Mouse (Mus musculus) gastrocnemius, adult 8-10 months (tissue): ENCODE results near the gene Tmem132c. TPM values are rescaled to one million over a fixed set of nuclear protein-coding genes. Genes with fewer than 3 reads are reported as not detected.
"Not testable (repeated sequence)": the region's sequence is repeated elsewhere in the genome, so short reads cannot be mapped to it uniquely, and the experiment has no call there.

Source experiments
- DNase-seq, 2 experiments: peaks; one replicate each; pipeline ENCODE4 v3.0.0; 2022; ENCODE audit warnings: low spot score in 2 of 2
- total RNA-seq, 4 experiments: library from RNA; stranded (reverse); gene quantifications; 2 replicates each; pipeline ENCODE4 v1.2.4; 2022

The Tmem132c gene
- total RNA-seq, 4 experiments from 2014 or later, result 0.10 to 0.22 (median 0.21) TPM; not detected in 1

DNA sequence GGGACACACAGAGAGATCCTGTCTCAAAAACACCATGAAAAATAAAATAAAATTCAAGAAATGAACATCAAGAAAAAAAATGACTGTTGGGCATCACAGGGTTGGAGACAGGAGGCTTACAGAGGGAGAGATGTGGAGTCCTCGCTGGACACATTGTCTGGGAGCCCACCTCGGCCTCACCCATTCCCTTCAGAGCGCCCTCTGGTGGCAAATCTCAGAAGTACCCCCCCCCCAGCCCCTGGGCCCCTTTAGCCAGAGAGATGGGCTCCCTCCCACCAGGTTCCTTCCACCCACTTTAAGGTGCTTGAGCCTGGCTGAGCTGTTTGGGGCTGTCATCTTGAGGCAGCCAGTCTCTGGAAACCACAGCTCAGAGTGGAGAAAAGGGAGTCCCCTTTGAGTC lies 99.5 kb downstream of the Tmem132c start:
- no peak for DNase-seq

DNA sequence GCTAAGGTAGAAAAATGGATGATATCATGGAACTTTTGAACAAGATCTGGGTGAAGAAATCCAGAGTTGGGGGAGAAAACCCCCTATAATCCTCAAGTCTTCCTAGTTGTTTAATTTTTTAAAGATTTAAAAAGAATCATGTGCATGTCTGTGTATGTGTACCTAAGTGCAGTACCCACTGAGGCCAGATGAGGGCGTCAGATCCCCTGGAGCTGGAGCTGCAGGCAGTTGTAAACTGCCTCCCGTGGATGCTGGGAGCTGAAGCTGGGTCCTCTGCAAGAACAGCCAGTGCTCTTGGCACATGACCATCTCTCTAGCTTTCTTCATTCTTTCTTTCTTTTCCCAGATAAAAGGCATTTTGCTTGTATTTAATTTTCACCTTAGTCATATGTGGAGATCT lies 103.1 kb downstream of the Tmem132c start:
- DNase-seq, result no peak

DNA sequence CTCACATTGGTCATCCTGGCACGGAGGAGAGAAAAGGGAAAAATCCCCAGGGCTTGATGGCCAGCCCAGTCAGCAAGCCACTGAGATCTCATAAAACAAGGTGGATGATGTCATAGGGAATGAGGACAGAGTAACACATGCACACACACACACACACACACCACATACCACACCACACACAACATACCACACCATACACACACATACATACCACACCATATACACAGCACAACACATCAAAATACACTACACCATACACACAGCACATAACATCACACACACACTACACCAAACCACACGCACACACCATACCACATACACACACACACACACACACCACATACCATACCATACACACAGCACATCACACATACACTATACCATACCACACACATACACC lies 104.8 kb downstream of the Tmem132c start:
- DNase-seq, result no peak

DNA sequence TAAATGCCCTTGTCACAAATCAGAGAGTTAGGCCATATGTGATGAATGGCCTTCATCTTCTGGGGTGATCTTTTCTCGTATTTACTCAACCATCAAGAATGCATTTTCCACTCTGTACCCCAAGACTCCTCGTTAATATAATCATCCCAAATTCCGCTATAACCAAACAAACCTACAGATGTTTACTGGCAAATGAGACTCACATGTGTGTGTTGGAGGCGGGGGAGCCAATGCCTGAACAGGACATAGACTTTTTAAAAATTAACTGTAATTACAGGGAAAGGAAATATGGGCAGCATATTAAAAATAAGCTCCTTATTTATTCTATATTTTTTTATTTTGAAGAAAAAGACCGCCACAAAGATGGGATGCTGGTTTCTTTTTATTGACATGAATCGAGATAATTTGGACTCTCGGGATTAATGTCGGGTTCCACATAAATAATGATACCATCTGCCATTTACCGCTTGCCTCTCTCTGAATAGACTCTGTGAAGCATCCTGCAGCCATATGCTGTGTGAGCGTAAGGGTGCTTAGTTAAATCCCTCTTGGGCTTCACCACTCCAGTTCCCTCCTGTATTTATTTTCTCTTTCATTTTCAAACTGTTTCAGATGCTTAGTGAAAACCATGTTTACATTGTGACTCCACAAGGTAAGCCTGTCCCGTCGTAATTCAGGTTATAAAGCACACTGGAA lies 105.6 kb downstream of the Tmem132c start:
- DNase-seq, result no peak

DNA sequence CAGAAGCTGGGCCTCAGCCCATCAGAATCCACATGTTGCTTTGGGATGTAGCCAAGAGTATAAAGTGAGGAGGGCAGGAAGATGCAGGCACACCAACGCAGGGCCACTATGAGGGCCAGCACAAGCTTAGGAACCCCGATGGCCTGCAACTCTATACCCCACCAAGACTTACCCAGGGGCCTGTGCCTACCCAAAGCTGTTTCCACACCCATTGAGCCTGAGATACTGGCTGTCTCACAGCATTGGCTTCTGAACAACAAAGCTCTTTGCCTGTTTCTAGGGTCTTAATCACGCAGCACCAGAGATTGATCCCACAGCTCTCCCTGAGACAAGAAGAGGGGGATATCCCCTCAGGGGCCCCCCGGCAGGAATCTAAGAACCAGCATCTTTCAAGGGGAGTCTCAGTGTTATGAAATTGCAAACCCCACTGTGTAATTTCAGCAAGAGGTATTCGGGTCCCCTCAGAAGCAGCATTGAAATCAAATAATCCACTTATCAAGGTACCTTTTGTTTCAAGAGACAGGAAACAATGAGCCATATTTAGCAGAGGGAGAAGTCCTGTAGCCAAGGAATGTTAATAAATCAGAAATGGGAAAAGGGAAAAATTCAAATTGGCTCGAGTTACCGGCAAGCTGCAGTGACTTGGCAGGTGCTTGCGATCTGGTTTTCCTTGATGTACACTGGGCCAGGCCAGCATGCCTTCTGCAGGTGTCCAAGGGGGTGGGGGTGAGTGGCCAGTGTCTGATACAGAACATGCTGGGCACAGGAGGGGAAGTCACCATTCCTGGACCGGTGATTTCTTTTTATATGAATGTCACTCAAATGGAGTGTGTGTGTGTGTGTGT lies 107.8 kb downstream of the Tmem132c start:
- no peak for DNase-seq

DNA sequence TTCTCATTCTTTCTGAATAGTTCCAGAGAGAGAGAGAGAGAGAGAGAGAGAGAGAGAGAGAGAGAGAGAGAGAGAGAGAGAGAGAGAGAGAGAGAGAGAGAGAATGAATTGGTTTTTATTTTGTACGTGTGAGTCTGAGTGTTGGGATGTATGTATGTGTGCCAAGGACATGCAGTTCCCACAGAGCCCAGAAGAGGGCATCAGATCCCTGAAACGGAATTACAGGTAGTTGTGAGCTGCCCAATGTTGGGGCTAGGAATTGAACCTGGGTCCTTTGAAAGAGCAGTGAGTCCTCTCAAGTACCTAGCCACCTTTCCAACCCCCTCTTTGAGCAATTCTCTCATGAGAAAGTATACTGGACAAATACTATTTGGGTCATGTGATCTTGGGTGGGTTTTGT lies 111.4 kb downstream of the Tmem132c start:
- no peak for DNase-seq

DNA sequence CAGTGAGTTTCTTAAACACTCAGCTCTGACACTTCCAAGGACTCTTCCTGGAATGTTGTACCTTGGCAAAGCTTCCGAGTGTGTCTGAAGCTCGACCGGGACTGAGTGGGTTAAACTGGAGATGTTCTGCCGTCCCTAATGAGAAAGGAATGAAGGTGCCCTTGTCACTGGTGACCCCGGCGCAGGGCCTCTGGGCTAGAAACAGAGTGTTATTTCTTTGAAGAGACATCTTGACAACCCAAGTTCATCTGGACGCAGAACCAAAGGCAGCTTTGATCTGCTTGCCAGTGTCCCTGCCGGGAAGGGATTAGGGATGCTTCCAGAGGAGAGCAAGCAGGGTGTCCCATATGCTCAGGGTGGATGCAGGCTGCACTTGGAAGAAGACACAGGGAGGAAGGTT lies 114.2 kb downstream of the Tmem132c start:
- no peak for DNase-seq

DNA sequence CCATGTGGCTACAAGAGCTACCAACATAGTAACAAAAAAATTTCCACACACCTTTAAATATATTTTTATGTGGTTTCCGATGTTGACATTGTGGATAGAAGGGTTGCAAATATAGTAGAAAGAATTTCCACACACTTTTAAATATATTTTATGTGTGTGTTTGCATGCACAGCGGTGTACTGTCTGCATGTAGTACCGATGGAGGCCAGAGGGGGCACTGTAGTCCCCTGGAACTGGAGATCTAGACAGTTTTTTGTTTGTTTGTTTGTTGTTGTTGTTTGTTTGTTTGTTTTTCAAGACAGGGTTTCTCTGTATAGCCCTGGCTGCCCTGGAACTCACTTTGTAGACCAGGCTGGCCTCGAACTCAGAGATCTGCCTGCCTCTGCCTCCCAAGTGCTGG lies 116.3 kb downstream of the Tmem132c start:
- DNase-seq, result not testable (repeated sequence)

DNA sequence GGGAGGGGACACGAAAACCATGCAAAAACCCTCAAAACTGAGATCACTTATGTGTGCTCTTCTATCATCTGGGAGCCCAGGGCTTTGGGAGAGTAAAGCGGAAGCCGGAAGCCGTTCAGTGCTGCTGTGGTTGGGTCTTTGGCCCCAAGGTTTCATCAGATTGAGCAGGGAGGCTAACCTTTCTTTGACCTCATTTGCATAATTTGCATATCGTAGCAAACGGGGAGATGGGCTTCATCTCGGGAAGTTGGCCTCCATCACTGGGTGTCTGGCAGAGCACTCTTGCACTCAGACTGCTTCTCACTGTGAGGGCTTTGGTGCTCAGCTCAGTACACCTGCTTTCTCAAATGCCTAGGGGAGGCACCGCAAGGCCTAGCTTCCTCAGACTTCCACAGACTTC lies 119.5 kb downstream of the Tmem132c start:
- no peak for DNase-seq

DNA sequence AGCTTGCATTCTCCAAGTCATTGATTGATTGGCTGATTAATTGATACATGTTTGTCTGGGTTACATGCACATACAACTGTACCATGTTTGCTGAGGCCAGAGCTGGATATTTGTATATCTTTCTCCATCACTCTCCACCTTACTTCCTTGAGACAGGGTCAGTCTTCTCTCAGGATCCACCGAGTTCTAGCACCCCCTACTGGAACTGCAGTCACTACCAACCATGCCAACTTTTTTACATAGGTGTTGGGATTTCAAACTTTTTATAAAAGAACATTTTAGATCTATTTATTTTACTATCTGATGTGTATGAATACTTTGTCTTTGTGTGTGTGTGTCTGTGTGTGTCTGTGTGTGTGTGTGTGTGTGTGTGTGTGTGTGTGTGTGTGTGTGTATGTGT lies 123.5 kb downstream of the Tmem132c start:
- DNase-seq, result no peak

DNA sequence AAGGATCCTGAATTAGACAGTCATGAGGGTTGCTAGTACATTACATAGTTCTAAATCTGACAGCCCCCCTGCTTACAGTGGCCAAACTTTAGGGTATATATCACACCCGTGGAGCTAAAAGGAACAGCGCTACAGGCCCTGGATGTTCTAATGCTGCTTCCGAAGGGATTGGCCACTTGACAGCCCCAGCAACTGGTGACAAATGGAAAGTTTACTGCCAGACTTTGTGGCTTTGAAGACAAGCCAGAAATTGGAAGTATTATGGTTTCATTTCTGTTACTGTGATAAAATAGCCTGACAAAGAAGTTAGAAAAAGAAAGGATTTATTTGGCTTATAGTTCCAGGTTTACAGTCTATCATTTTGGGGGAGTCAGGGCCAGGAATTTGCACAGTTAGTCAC lies 126.6 kb downstream of the Tmem132c start:
- no peak for DNase-seq

DNA sequence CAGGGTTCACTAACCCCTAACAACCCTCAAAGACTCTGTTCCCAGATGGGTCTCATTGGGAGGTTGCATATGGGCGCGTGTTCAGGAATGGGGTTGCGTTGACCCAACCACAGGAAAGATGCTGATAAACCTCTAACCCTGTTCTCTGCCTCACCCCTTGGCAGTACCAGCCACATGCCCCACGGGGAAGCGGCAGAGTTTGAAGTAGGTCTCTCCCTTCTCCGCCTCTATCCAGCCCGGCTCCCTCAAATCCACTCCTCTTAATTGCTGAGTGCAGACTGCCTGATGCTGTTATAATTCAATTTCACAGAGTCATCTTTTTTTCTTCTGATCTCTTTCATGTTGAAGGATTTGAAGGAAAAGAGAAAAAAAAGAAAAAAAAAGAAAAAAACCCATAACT lies 128.2 kb downstream of the Tmem132c start:
- no peak for DNase-seq

DNA sequence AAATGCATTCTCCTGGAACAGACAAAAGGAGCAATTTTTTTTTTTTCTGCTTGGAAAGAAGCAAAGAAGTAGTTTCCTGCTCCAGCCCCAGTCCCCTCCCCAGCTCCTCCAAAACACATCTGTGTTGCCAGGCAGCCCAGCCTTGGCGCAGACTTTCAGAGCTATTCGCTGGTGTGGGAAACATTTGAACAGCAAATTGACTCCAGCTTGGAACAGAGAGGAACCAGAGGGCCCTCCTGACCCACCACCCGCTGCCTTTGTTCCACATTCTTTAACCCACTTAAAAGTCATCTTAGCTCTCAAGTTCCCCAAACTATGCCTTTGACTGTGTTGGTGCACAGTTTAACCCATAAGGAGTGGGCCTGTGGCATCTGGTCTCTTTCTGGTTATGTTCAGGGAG lies 128.9 kb downstream of the Tmem132c start:
- peak in 1 of 2 experiments; percentile 19 for DNase-seq

DNA sequence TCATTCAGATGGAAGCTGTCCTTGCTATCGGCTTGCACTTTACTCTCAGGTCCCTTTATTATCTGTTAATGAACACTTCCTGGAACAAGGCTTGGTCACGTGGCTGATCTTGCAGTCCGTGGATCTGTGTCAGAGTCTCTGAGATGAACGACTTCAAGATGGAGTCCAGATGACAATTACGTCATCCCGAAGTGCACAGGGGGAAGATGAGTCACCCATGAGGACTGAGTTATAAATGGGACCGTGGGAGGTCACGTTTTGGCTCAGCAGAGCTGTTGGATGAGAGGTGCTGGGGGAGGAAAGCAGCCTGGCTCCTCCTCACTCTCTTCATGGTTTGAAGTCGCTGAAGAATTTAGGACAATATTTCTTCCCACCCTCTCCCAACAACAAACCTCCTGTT lies 132.6 kb downstream of the Tmem132c start:
- peak; percentile 16 to 17 for DNase-seq

DNA sequence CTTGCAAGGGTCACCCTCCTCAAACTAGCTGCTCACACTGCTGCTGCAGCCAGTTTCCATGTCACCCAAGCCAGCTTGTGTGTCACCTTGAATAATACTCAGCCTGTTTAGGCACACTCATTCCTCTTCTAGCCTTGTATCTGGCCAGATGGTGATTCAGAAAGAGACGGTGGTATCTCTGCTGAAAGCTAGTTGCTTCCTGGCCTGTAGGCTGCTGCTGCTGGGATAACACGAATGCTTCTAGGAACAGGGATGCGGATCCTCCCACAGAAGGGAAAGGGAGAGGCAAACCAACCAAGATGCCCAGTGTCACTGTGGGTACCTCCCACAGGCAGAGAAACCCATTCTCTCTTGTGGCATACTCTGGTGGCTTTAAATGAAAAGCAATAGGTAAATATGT lies 134.0 kb downstream of the Tmem132c start:
- DNase-seq, result no peak

DNA sequence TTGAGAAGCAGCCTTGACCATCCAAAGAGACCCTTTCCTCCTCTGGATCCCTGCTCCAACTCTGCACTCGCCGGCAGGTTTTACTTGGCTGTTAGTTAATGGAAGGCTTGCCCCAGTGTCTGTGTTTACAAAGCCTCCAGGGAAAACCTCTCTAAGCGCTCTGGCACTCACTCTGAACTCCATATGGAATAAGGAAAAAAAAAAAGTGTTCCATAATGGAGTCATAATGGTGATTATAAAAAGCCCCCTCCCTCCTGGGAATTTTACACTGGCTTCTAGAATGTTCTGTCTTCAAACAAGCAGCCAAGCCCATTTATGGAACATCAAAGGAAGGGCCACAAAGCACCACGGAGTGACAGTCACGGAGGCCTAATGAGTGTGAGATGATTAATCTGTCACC lies 136.9 kb downstream of the Tmem132c start:
- DNase-seq, result no peak

DNA sequence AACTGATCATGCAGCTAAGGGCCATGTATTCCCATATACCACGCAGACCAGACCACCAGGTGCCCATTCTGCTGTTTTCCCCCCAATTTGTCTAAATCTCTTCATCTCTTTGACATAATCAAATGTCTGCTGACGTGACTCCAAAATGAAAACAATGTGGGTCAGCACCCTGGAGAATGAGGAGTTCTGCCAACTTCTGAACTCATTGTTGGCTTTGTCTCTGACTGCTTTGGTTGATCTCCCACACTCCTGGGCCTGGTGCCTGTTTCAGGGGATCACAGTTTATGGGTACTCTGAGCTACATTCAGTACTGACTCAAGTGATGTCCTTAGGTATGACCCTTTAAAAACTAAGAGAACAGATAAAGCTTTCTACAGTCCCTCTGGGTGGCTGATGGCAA lies 137.7 kb downstream of the Tmem132c start:
- peak; percentile 11 to 22 for DNase-seq

DNA sequence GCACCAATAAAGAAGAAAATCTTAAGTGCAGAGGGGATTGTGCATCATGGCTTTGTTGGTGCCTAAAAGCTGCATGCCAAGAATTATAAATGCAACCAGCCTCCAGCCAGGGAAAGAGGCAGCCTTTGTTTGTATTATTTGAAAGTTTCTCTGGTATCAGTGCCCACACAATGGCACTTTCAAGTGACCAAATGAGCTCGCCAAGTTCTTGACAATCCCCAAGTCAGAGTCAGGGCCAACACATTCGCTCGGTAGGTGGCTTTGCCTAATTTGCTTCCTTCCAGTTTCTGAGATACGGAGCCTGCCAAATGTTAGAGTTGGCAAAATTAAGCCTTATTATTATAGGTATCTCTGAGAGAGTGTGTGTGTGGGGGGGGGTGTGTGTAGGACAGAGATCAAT lies 139.6 kb downstream of the Tmem132c start:
- DNase-seq, result no peak

DNA sequence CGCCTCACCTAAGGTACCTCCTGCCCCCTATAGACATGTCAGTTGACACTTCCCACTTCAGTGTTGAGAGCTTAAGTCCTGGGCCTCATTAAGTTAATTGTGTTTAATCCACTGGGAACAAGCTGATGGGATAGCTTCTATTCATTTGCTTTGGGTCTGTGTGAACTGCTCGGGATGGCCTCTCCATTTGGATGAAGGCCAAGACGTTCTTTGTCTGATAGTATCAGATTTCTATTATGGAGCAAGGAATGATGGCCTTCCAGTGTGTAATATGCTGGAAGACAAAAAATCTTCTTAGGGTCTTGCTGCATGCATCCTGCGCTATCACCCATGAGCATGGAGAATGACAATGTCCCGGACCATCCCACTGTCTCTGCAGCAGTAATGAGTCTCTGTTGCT lies 141.0 kb downstream of the Tmem132c start:
- DNase-seq, result no peak

DNA sequence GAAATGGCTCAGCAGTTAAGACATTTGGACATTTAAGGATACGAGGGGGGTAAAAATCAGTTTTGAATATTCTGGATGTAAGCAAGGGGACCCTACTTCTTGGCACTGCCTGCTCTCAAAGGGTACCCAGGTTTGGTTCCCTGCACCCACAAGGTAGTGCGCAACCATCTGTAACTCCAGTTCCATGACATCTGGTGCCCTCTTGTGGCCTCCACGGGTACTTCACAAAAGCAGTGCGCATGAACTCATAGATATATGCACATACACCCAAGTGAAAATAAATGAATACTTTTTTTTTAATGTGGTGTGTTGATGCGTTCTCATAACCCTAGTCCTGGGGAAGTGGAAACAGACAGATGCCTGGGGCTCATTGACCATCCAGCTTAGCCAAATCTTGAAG lies 149.6 kb downstream of the Tmem132c start:
- DNase-seq, result no peak

DNA sequence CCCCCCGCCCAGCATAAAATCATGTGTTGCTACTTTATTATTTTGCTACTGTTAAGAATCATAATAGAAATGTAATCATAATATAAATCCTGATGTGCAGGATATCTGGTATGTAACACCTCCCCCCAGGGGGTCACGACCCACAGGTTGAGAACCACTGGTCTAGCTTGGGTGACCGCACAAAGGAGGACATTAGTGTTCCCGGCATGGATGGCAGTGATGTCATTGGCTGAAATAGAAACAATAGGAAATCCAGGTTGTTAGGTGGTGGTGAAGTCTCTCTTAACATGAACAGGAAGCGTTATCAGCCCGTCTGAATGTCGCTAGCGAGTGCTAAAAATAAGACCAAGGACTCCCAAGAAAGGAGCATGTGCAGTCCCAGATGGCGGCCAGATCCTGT lies 155.3 kb downstream of the Tmem132c start:
- no peak for DNase-seq

DNA sequence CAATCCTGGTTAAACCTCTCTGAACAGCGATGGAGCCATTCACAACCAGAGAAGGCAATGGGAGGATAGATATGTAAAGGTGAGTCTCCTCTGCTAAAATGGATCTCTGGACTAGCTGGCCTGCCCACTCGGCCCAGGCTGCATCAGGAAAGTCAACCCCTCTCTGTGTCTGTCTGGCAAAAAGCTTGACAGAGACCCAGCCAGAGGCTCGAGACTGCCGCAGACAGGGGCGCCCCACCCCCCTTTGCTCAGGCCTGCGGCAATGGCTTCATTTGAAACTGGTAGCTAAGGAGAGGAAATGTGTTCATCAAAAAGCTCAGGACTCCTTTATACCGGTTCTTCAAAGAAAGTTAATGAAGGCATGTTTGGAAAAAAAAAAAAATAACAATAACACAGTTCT lies 156.4 kb downstream of the Tmem132c start:
- DNase-seq, result no peak

DNA sequence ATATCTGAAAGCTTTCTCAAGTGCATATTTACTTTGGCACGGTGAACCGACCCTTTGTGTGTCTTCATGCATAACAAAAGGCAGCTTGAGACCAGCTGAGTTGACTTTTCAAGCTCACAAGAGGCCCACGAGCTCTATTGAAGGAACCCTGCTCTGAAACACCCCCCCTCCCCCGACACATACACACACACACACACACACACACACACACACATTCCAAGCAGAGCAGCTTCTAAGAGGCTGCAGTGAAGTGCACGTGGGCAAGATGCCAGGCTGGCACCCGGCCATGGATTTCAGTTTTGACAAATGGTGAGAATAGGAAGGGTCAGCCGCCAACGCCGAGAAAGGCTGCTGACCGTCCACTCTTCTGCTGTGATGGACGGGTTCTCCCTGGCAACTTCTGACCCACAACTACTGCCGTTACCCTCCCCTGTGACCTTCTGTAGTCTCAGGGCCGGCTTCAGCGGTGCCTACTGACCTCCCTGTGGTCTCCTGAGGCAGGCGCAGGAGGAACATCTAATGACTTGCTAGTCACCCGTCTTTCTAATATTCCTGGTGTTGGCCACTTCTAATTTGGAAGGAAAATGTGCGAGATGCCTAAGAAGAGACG lies 163.9 kb downstream of the Tmem132c start:
- DNase-seq, result no peak
